Mouse (Mus musculus): ENCODE measurements around the gene Tsc22d4. TPM values are rescaled to one million over a fixed set of nuclear protein-coding genes. Genes with fewer than 3 reads are reported as not detected.
A peak's percentile ranks its signal among the peaks of the same experiment; 100 is the strongest.
"Not testable (repeated sequence)": the region's sequence is repeated elsewhere in the genome, so short reads cannot be mapped to it uniquely, and the experiment has no call there.

Tsc22d4 gene
- 61.1 and 62.5 TPM in 2 replicates for polyA plus RNA-seq (2015; fragmentation: Nextera tagmentation; extraction: Ambion mirVana)

GRCm38 (mm10) chr5:137745214-137746171 lies at the start of gene Tsc22d4:
Gene Tsc22d4 (plus strand): TSS chr5:137745730.
- peak within 1 kb of the TSS; percentile 96 for H3K4me2 ChIP-seq
- no peaks in the 10 kb centered on the region for H3K27me3 ChIP-seq
- H3K4me3 ChIP-seq: peak within 1 kb of the TSS; percentile 66
- H3K9ac ChIP-seq: peak within 1 kb of the TSS; percentile 87
- no peaks in the 10 kb centered on the region for H3K9me3 ChIP-seq
- peaks cover 7% of the 10 kb centered on the region; the same call in 1 of the 2 replicates for H3K36me3 ChIP-seq
- 5% methylated on average over 28 of the region's 28 CpGs for WGBS
- peak; percentile 83 for ATAC-seq (ENCODE audit: low FRiP score)
- H3K27ac ChIP-seq: peak within 1 kb of the TSS; percentile 90
- peaks cover 48% of the 10 kb centered on the region for H3K4me1 ChIP-seq (replicated peaks)

- Histone ChIP-seq H3K9me3 (no peaks in the 10 kb centered on the region), H3K27ac (no peak overlapping the region), H3K4me1 (replicated peaks) (no peaks in the 10 kb centered on the region), H3K36me3 (no peaks in the 10 kb centered on the region), H3K4me3 (no peak overlapping the region), H3K9ac (no peak overlapping the region), H3K4me2 (no peak overlapping the region), H3K27me3 (no peaks in the 10 kb centered on the region)
- WGBS: 91% methylated on average over 4 of the region's 4 CpGs
- no peak for ATAC-seq (ENCODE audit: low FRiP score)
Observed at GRCm38 (mm10) chr5:137695930-137696329, 49.6 kb upstream of the Tsc22d4 start.

GRCm38 (mm10) chr5:137699080-137699479 lies 46.5 kb upstream of the Tsc22d4 start:
- no peak for ATAC-seq (ENCODE audit: low FRiP score)
- 81% methylated on average over 3 of the region's 3 CpGs for WGBS
- no peak overlapping the region for H3K27ac ChIP-seq
- no peak overlapping the region for H3K4me2 ChIP-seq
- H3K27me3 ChIP-seq: no peaks in the 10 kb centered on the region
- no peaks in the 10 kb centered on the region for H3K9me3 ChIP-seq
- no peaks in the 10 kb centered on the region for H3K36me3 ChIP-seq
- no peak overlapping the region for H3K9ac ChIP-seq
- H3K4me3 ChIP-seq: no peak overlapping the region
- H3K4me1 ChIP-seq (replicated peaks): no peaks in the 10 kb centered on the region

- Histone ChIP-seq H3K9ac (no peak overlapping the region), H3K36me3 (no peaks in the 10 kb centered on the region), H3K4me3 (no peak overlapping the region), H3K27me3 (no peaks in the 10 kb centered on the region), H3K9me3 (no peaks in the 10 kb centered on the region), H3K27ac (no peak overlapping the region), H3K4me2 (no peak overlapping the region), H3K4me1 (replicated peaks) (no peaks in the 10 kb centered on the region)
- no peak for ATAC-seq (ENCODE audit: low FRiP score)
- 70% methylated on average over 2 of the region's 2 CpGs for WGBS
Observed at GRCm38 (mm10) chr5:137699850-137700249, 45.7 kb upstream of the Tsc22d4 start.

- 66% methylated on average over 6 of the region's 6 CpGs for WGBS
- no peaks in the 10 kb centered on the region for H3K36me3 ChIP-seq
Observed at GRCm38 (mm10) chr5:137705242-137705641, 40.3 kb upstream of the Tsc22d4 start.

GRCm38 (mm10) chr5:137706913-137707633 lies 38.5 kb upstream of the Tsc22d4 start:
- Histone ChIP-seq H3K4me3 (no peak overlapping the region), H3K27ac (no peak overlapping the region), H3K27me3 (no peaks in the 10 kb centered on the region), H3K9ac (no peak overlapping the region), H3K4me1 (replicated peaks) (peaks cover 12% of the 10 kb centered on the region), H3K36me3 (no peaks in the 10 kb centered on the region), H3K9me3 (no peaks in the 10 kb centered on the region), H3K4me2 (no peak overlapping the region)
- ATAC-seq (ENCODE audit: low FRiP score): no peak
- WGBS: 65% methylated on average over 12 of the region's 12 CpGs

More at GRCm38 (mm10) chr5:137705242-137705641, 40.3 kb upstream of the Tsc22d4 start:
- Histone ChIP-seq H3K9me3 (no peaks in the 10 kb centered on the region), H3K4me2 (no peak overlapping the region), H3K4me3 (no peak overlapping the region), H3K27ac (no peak overlapping the region), H3K9ac (no peak overlapping the region), H3K27me3 (no peaks in the 10 kb centered on the region), H3K4me1 (replicated peaks) (peaks cover 12% of the 10 kb centered on the region)
- no peak for ATAC-seq (ENCODE audit: low FRiP score)

GRCm38 (mm10) chr5:137713454-137713853 lies 32.1 kb upstream of the Tsc22d4 start:
- Histone ChIP-seq H3K9me3 (no peaks in the 10 kb centered on the region), H3K4me2 (no peak overlapping the region), H3K36me3 (no peaks in the 10 kb centered on the region), H3K27ac (no peak overlapping the region), H3K4me3 (no peak overlapping the region), H3K27me3 (no peaks in the 10 kb centered on the region), H3K9ac (no peak overlapping the region), H3K4me1 (replicated peaks) (no peaks in the 10 kb centered on the region)
- 85% methylated on average over 5 of the region's 5 CpGs for WGBS
- ATAC-seq (ENCODE audit: low FRiP score): no peak

GRCm38 (mm10) chr5:137715685-137716084 lies 29.8 kb upstream of the Tsc22d4 start:
- no peak overlapping the region for H3K4me3 ChIP-seq
- H3K27ac ChIP-seq: no peak overlapping the region
- H3K27me3 ChIP-seq: no peaks in the 10 kb centered on the region
- peaks cover 2% of the 10 kb centered on the region; the same call in 1 of the 2 replicates for H3K4me1 ChIP-seq (replicated peaks)
- H3K36me3 ChIP-seq: no peaks in the 10 kb centered on the region
- no peaks in the 10 kb centered on the region for H3K9me3 ChIP-seq
- H3K9ac ChIP-seq: no peak overlapping the region
- no peak overlapping the region for H3K4me2 ChIP-seq
- 81% methylated on average over 8 of the region's 8 CpGs for WGBS
- no peak for ATAC-seq (ENCODE audit: low FRiP score)

- WGBS: 67% methylated on average over 8 of the region's 8 CpGs
- no peak for ATAC-seq (ENCODE audit: low FRiP score)
- no peak overlapping the region for H3K4me2 ChIP-seq
Observed at GRCm38 (mm10) chr5:137718020-137718790, 27.3 kb upstream of the Tsc22d4 start.

GRCm38 (mm10) chr5:137719088-137719487 lies 26.4 kb upstream of the Tsc22d4 start:
- no peak for ATAC-seq (ENCODE audit: low FRiP score)
- no peaks in the 10 kb centered on the region for H3K9me3 ChIP-seq
- no peak overlapping the region for H3K4me2 ChIP-seq
- H3K4me1 ChIP-seq (replicated peaks): peaks cover 3% of the 10 kb centered on the region; the same call in 1 of the 2 replicates
- no peak overlapping the region for H3K4me3 ChIP-seq
- 93% methylated on average over 6 of the region's 6 CpGs for WGBS
- no peak overlapping the region for H3K27ac ChIP-seq
- no peaks in the 10 kb centered on the region for H3K36me3 ChIP-seq
- no peak overlapping the region for H3K9ac ChIP-seq
- 0 out of 2 replicates have a peak, but pooled peaks cover 3% of the 10 kb centered on the region for H3K27me3 ChIP-seq

More at GRCm38 (mm10) chr5:137718020-137718790, 27.3 kb upstream of the Tsc22d4 start:
- no peak overlapping the region for H3K27ac ChIP-seq
- no peaks in the 10 kb centered on the region for H3K9me3 ChIP-seq
- no peaks in the 10 kb centered on the region for H3K36me3 ChIP-seq
- no peak overlapping the region for H3K9ac ChIP-seq
- peaks cover 3% of the 10 kb centered on the region; the same call in 1 of the 2 replicates for H3K4me1 ChIP-seq (replicated peaks)
- H3K27me3 ChIP-seq: 0 out of 2 replicates have a peak, but pooled peaks cover 3% of the 10 kb centered on the region
- no peak overlapping the region for H3K4me3 ChIP-seq

- H3K4me3 ChIP-seq; H3K4me1 ChIP-seq (replicated peaks); H3K27me3 ChIP-seq; H3K36me3 ChIP-seq; H3K9me3 ChIP-seq; H3K27ac ChIP-seq; ATAC-seq (ENCODE audit: low FRiP score); H3K9ac ChIP-seq: not testable (repeated sequence)
- WGBS: 22% methylated on average over 11 of the region's 16 CpGs
- H3K4me2 ChIP-seq: peak overlapping the region; percentile 29
Observed at GRCm38 (mm10) chr5:137720558-137721164, 24.9 kb upstream of the Tsc22d4 start.
